Mouse (Mus musculus) forebrain, postnatal 0 days (tissue): Measurements from ENCODE around the gene Ifi205. TPM values are rescaled to one million over a fixed set of nuclear protein-coding genes. Genes with fewer than 3 reads are reported as not detected.
"Not testable (repeated sequence)": the region's sequence is repeated elsewhere in the genome, so short reads cannot be mapped to it uniquely, and the experiment has no call there.

Experiments used
- ATAC-seq: fragments of 200-750 bp; cut with Nextera tagmentation; 2 replicates; pipeline ENCODE4 v1.8.0; 2017; ENCODE audit warnings: mild to moderate bottlenecking, moderate library complexity
- DNase-seq: peaks from one replicate; pipeline ENCODE4 v3.0.0-alpha.2; 2015
- H3K27ac ChIP-seq: fragments of 300-500 bp; sonication (generic); 2 replicates; pipeline ENCODE4 v1.5.1; 2014; ENCODE audit warnings: low read depth, mild to moderate bottlenecking, antibody characterized with exemption, low read length, moderate library complexity, mixed read lengths
- H3K27me3 ChIP-seq: fragments of 300-500 bp; sonication (generic); 2 replicates; pipeline ENCODE4 v1.6.1; 2014; ENCODE audit warnings: mild to moderate bottlenecking, low read length, mixed read lengths; ENCODE audit not compliant: insufficient read depth
- H3K36me3 ChIP-seq: fragments of 300-500 bp; sonication (generic); 2 replicates; pipeline ENCODE4 v1.6.1; 2014; ENCODE audit warnings: mild to moderate bottlenecking, moderate library complexity; ENCODE audit not compliant: insufficient read depth
- H3K4me1 ChIP-seq: fragments of 300-500 bp; sonication (generic); 2 replicates; pipeline ENCODE4 v1.6.1; 2014; ENCODE audit warnings: antibody characterized with exemption; ENCODE audit not compliant: insufficient read depth
- H3K4me2 ChIP-seq: fragments of 300-500 bp; sonication (generic); 2 replicates; pipeline ENCODE4 v1.6.1; 2014; ENCODE audit warnings: low read depth, mild to moderate bottlenecking, moderate library complexity
- H3K4me3 ChIP-seq: fragments of 300-500 bp; sonication (generic); 2 replicates; pipeline ENCODE4 v1.5.1; 2014; ENCODE audit warnings: low read depth, low read length, mixed read lengths
- H3K9ac ChIP-seq: fragments of 300-500 bp; sonication (generic); 2 replicates; pipeline ENCODE4 v1.6.1; 2014; ENCODE audit warnings: mild to moderate bottlenecking
- H3K9me3 ChIP-seq: fragments of 300-500 bp; sonication (generic); 2 replicates; pipeline ENCODE4 v1.6.1; 2016; ENCODE audit warnings: low read length
- CTCF ChIP-seq: sonication (generic); IDR thresholded peaks from 2 replicates; pipeline ENCODE4 v1.5.1; 2016; ENCODE audit warnings: antibody characterized with exemption, control low read depth, low read depth
- WGBS: fragments of 180-500 bp; shearing (Covaris S2); extraction: QIAGEN DNeasy Blood & Tissue Kit; methylation state at CpG from one replicate; pipeline ENCODE4 v1.1.7; 2014; 5-methylcytosine and 5-hydroxymethylcytosine counted together
- polyA plus RNA-seq: library from polyadenylated mRNA; unstranded; fragments of >200 nt; fragmentation: Nextera tagmentation; extraction: Ambion mirVana; gene quantifications from 2 replicates; pipeline ENCODE4 v1.2.1, GENCODE M21; 2015
- total RNA-seq: library from RNA; depleted of rRNA; stranded (reverse); fragments of >200 nt; gene quantifications from 2 replicates; pipeline ENCODE4 v1.2.3, GENCODE M21; 2014; rRNA removed

The Ifi205 gene
- 0.08 TPM in 1 of 2 replicates, not detected in the other for total RNA-seq
- not detected in 2 replicates for polyA plus RNA-seq

DNA sequence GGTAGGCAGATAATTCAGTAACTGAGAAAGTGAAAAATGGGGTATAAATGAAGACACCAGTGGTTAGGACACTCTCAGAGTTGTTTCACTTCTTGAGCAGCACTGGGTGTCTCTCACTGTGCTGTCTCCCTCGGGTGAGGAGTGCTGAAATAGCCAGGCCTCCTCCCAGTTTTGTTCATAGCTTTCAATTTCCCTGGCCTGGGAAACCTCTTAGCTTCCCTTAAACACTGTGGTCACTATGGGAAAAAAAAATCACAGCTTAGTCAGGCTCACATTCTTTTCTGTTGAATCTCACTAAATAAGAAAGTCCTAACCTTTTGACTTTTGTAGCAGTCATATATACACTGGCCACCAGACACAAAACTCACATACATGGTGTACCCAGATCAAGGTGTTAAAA is at the start of gene Ifi205:
Gene Ifi205, minus strand, starts transcription at position 113 of the 400 bp plus-strand sequence.
- no peak within 1 kb of the TSS for H3K4me3 ChIP-seq
- WGBS: 38% methylated on average over 1 of the region's 1 CpGs
- no peaks in the 10 kb centered on the region for H3K36me3 ChIP-seq

DNA sequence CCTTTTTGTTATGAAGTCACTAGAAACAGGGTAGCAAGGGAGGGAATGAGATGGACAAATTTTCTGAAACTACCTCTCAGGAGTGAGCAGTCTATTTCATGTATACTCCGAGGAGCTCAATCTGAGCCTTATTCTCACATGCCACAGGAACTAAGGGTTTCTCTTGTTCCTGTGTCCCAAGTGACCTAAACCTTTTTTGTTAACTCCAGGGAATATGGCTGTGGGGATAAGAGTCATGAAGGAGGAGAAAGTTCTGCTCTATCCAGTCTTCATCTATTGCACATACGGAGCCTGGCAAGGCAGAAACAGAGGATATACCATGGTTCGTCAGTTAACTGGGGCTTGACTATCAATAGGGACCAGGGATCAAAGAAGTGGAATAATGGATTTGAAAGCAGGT is 34.7 kb upstream of the Ifi205 start, which contains the start of gene Olfr430:
Gene Olfr430, plus strand, starts transcription at position 301 of the 400 bp plus-strand sequence.
- WGBS: 93% methylated on average over 3 of the region's 3 CpGs
- no peaks in the 10 kb centered on the region for H3K4me1 ChIP-seq
- H3K36me3 ChIP-seq: no peaks in the 10 kb centered on the region
- H3K4me3 ChIP-seq: no peak within 1 kb of the TSS
- H3K27ac ChIP-seq: no peak within 1 kb of the TSS
- H3K4me2 ChIP-seq: no peak within 1 kb of the TSS
- no peaks in the 10 kb centered on the region for H3K27me3 ChIP-seq
- H3K9me3 ChIP-seq: no peaks in the 10 kb centered on the region
- TF ChIP-seq CTCF: no peak
- DNase-seq (no peak), ATAC-seq (no peak)
- no peak within 1 kb of the TSS for H3K9ac ChIP-seq

More for the DNA sequence above, at the start of gene Ifi205:
- no peaks in the 10 kb centered on the region for H3K4me1 ChIP-seq
- H3K4me2 ChIP-seq: no peak within 1 kb of the TSS
- TF ChIP-seq CTCF: no peak
- DNase-seq (no peak), ATAC-seq (no peak)
- H3K27me3 ChIP-seq: no peaks in the 10 kb centered on the region
- no peak within 1 kb of the TSS for H3K9ac ChIP-seq
- H3K27ac ChIP-seq: no peak within 1 kb of the TSS
- H3K9me3 ChIP-seq: no peaks in the 10 kb centered on the region

- WGBS: 80% methylated on average over 2 of the region's 2 CpGs
- no peak overlapping the region for H3K27ac ChIP-seq
- no peaks in the 10 kb centered on the region for H3K9me3 ChIP-seq
- H3K27me3 ChIP-seq: no peaks in the 10 kb centered on the region
- ATAC-seq (no peak), DNase-seq (no peak)
- no peak overlapping the region for H3K4me2 ChIP-seq
- no peaks in the 10 kb centered on the region for H3K4me1 ChIP-seq
- no peak for TF ChIP-seq CTCF
- no peak overlapping the region for H3K9ac ChIP-seq
- no peak overlapping the region for H3K4me3 ChIP-seq
- no peaks in the 10 kb centered on the region for H3K36me3 ChIP-seq
These were observed 23.6 kb upstream of the Ifi205 start for GRCm38 (mm10) chr1:174055248-174055647.

- Histone ChIP-seq H3K36me3 (no peaks in the 10 kb centered on the region), H3K4me1 (no peaks in the 10 kb centered on the region), H3K27me3 (no peaks in the 10 kb centered on the region), H3K4me2 (no peak overlapping the region), H3K9me3 (no peaks in the 10 kb centered on the region), H3K27ac (no peak overlapping the region), H3K9ac (no peak overlapping the region), H3K4me3 (no peak overlapping the region)
- no peak for TF ChIP-seq CTCF
- ATAC-seq (no peak), DNase-seq (no peak)
- WGBS: 82% methylated on average over 3 of the region's 3 CpGs
These were observed 21.4 kb upstream of the Ifi205 start for GRCm38 (mm10) chr1:174052981-174053380.

DNA sequence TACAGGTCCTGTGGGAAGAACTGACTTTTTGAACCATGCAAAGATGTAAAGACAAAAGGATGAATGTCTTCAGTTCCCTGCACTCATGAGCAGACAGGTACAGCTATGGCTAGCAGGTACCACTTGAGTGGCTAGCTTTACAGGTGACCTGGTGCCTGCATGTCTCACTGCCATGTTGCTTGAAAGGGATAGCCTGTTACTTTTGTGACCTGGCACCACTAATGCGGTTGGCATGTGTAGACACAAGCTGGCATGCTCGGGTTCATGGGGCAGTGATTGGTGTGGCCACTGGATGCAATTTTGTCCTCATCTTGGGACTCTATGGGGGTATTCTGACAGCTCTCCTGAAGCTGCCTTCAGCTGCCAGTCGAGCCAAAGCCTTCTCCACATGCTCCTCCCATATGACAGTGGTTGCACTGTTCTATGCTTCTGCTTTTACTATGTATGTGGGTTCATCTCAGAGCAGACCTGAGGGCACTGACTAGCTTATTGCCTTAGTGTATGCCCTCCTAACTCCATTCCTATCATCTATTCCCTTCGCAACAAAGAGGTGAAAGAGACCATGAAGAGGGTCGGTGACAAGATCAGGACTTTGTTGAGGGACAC is 20.4 kb upstream of the Ifi205 start:
- WGBS: 86% methylated on average over 5 of the region's 5 CpGs
- ATAC-seq: no peak
- H3K36me3 ChIP-seq: no peaks in the 10 kb centered on the region

DNA sequence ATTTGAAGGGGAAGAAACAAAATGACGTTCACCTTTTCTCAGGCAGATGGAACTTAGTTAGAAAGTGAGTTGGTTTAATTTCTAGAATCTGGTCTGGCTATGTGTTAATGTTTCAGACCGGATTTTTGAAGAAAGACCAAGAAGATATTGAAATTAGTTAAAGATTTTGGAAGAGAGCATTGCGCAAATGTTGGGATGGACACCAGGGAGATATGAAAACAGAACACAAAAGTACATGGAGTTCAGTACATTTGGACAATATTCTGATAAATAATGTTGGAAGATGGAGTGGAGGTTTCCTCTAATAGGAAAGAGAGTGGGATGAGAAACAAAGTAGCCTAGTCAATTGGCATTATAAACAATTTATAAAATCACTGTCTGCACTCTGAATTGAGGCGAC is 19.9 kb upstream of the Ifi205 start:
- DNase-seq: no peak
- TF ChIP-seq CTCF: no peak
- Histone ChIP-seq H3K27ac (no peak overlapping the region), H3K9me3 (no peaks in the 10 kb centered on the region), H3K4me1 (no peaks in the 10 kb centered on the region), H3K9ac (no peak overlapping the region), H3K4me3 (no peak overlapping the region), H3K36me3 (no peaks in the 10 kb centered on the region), H3K27me3 (no peaks in the 10 kb centered on the region), H3K4me2 (no peak overlapping the region)
- WGBS: 91% methylated on average over 4 of the region's 4 CpGs
- no peak for ATAC-seq

More for the DNA sequence above, 20.4 kb upstream of the Ifi205 start:
- Histone ChIP-seq H3K4me3 (no peak overlapping the region), H3K4me2 (no peak overlapping the region), H3K9me3 (no peaks in the 10 kb centered on the region), H3K27ac (no peak overlapping the region), H3K9ac (no peak overlapping the region), H3K4me1 (no peaks in the 10 kb centered on the region), H3K27me3 (no peaks in the 10 kb centered on the region)
- no peak for TF ChIP-seq CTCF
- no peak for DNase-seq

DNA sequence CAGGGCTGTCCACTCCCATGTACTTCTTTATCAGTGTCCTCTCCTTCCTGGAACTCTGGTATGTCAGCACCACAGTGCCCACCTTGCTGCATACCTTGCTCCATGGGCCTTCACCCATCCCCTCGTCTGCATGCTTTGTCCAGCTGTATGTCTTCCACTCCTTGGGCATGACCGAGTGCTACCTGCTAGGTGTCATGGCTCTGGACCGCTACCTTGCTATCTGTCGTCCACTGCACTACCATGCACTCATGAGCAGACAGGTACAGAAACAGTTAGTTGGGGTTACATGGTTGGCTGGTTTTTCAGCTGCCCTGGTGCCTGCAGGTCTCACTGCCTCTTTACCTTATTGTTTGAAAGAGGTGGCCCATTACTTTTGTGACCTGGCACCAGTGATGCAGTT is 18.9 kb upstream of the Ifi205 start:
- no peak for DNase-seq
- no peaks in the 10 kb centered on the region for H3K27me3 ChIP-seq
- no peak overlapping the region for H3K9ac ChIP-seq
- H3K4me3 ChIP-seq: no peak overlapping the region
- no peak for TF ChIP-seq CTCF
- no peak overlapping the region for H3K4me2 ChIP-seq
- 94% methylated on average over 4 of the region's 4 CpGs for WGBS
- H3K27ac ChIP-seq: no peak overlapping the region
- H3K4me1 ChIP-seq: no peaks in the 10 kb centered on the region
- ATAC-seq: no peak
- H3K36me3 ChIP-seq: no peaks in the 10 kb centered on the region
- no peaks in the 10 kb centered on the region for H3K9me3 ChIP-seq

DNA sequence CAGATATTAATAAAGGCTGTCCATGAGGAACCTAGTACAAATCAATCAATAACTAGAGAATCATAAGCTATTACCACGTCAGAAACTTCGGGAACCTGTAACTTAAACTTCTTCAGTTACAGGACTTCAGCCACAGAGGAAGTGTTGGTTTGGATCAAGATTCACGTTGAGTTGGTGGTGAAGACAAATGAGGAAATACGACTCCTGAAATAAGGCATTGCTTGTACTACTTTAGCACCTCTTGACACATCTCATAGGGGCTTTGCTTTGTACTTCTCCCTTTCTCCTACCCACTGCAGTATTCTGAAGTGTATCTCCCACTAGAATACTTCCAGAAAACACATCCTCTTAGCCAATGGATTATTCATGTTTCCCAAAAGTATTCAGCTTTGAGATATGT is 17.7 kb upstream of the Ifi205 start:
- not testable (repeated sequence) for H3K9ac ChIP-seq, H3K27ac ChIP-seq, H3K4me1 ChIP-seq, ATAC-seq, H3K4me2 ChIP-seq, H3K9me3 ChIP-seq, H3K27me3 ChIP-seq, H3K4me3 ChIP-seq, H3K36me3 ChIP-seq, DNase-seq
- 84% methylated on average over 4 of the region's 4 CpGs for WGBS
